In genomic region chr1:194942912-194943311, GRCm38 (mm10) we compare ENCODE assay signal across 26 mouse cellular contexts. TPM values are rescaled to one million over a fixed set of nuclear protein-coding genes. Genes with fewer than 3 reads are reported as not detected.
DNase-seq lines count a peak whose midpoint lies in the region; ATAC-seq and TF ChIP-seq lines count a peak whose summit lies in the region.
"Had no signal": no experiment of that assay in that cellular context is flagged by ENCODE, and none has a peak within 500 bp of the region (broad histone marks: within the 10 kb centered on the region; RNA-seq: fewer than 3 reads in every experiment).

No protein-coding gene starts in this region.

- no peak for TF ChIP-seq POLR2A in heart, adult 2 months (IDR thresholded peaks at IDR 0.05; ENCODE audit: insufficient read depth, low read depth, low read length)

- no peaks in the 10 kb centered on the region for H3K79me2 ChIP-seq in heart, adult 2 months (replicated peaks; ENCODE audit: control insufficient read depth, insufficient read depth, low read length)

- peaks cover 45% of the 10 kb centered on the region for H3K36me3 ChIP-seq in heart, adult 2 months (ENCODE audit: control insufficient read depth, insufficient read depth, low read length)
- H3K36me3 ChIP-seq in heart, postnatal 0 days (replicated peaks; ENCODE audit: control insufficient read depth, insufficient read depth, low read length): no peaks in the 10 kb centered on the region; the same call in 1 of the 2 replicates
- no peaks in the 10 kb centered on the region for H3K36me3 ChIP-seq in lung, embryonic 14.5 days (ENCODE audit: insufficient read depth)
- H3K36me3 ChIP-seq: embryonic facial prominence, embryonic 13.5 days; forebrain, embryonic 10.5 days; forebrain, embryonic 15.5 days; heart, embryonic 10.5 days; hindbrain, embryonic 10.5 days; limb, embryonic 10.5 days; limb, embryonic 15.5 days; midbrain, embryonic 15.5 days; neural tube, embryonic 15.5 days had no signal

- no peak for TF ChIP-seq CTCF in heart, adult 2 months (IDR thresholded peaks at IDR 0.05)
- TF ChIP-seq CTCF in heart, postnatal 0 days (IDR thresholded peaks at IDR 0.05; ENCODE audit: low read depth): no peak
- TF ChIP-seq CTCF in lung, embryonic 14.5 days (IDR thresholded peaks at IDR 0.05; ENCODE audit: low read depth): no peak

- peaks cover 15% of the 10 kb centered on the region for H3K4me1 ChIP-seq in heart, adult 2 months (ENCODE audit: control insufficient read depth, insufficient read depth, low read length)
- H3K4me1 ChIP-seq in heart, postnatal 0 days (ENCODE audit: control insufficient read depth, insufficient read depth): no peaks in the 10 kb centered on the region
- no peaks in the 10 kb centered on the region for H3K4me1 ChIP-seq in lung, embryonic 14.5 days (ENCODE audit: insufficient read depth)
- peaks cover 16% of the 10 kb centered on the region; the same call in 1 of the 2 replicates for H3K4me1 ChIP-seq in brown adipose tissue, adult 24 weeks (ENCODE audit: control insufficient read depth, insufficient read depth, insufficient read length, low read length)

- no peaks in the 10 kb centered on the region for H3K9me3 ChIP-seq in heart, postnatal 0 days (replicated peaks; ENCODE audit: control insufficient read depth, low read length)
- no peaks in the 10 kb centered on the region for H3K9me3 ChIP-seq in lung, embryonic 14.5 days (ENCODE audit: low read depth, low read length)
- H3K9me3 ChIP-seq: embryonic facial prominence, embryonic 13.5 days; forebrain, embryonic 10.5 days; forebrain, embryonic 15.5 days; heart, embryonic 10.5 days; hindbrain, embryonic 10.5 days; limb, embryonic 10.5 days; limb, embryonic 15.5 days; midbrain, embryonic 15.5 days; neural tube, embryonic 15.5 days had no signal

- peak overlapping the region; percentile 58 for H3K4me2 ChIP-seq in heart, postnatal 0 days (ENCODE audit: low read depth, low read length)
- H3K4me2 ChIP-seq in lung, embryonic 14.5 days: peak overlapping the region; percentile 81
- H3K4me2 ChIP-seq: embryonic facial prominence, embryonic 13.5 days; forebrain, embryonic 15.5 days; limb, embryonic 15.5 days; midbrain, embryonic 15.5 days; neural tube, embryonic 15.5 days had no signal

- no peak overlapping the region; the same call in 1 of the 2 replicates for H3K4me3 ChIP-seq in heart, adult 2 months
- 0 out of 2 replicates have a peak overlapping the region, but pooled peaks have one; percentile 8 for H3K4me3 ChIP-seq in heart, postnatal 0 days (ENCODE audit: low read depth, low read length)
- no peak overlapping the region for H3K4me3 ChIP-seq in lung, embryonic 14.5 days (ENCODE audit: low read depth, low read length)
- H3K4me3 ChIP-seq in brown adipose tissue, adult 24 weeks (ENCODE audit: insufficient read depth, low read depth, low read length): no peak overlapping the region
- H3K4me3 ChIP-seq: embryonic facial prominence, embryonic 13.5 days; forebrain, embryonic 10.5 days; forebrain, embryonic 15.5 days; heart, embryonic 10.5 days; hindbrain, embryonic 10.5 days; layer of hippocampus, adult 2 months; limb, embryonic 10.5 days; limb, embryonic 15.5 days; midbrain, embryonic 15.5 days; neural tube, embryonic 15.5 days had no signal

- H3K27ac ChIP-seq in heart, adult 2 months: peak overlapping the region; percentile 94
- H3K27ac ChIP-seq in heart, postnatal 0 days (ENCODE audit: low read depth): 0 out of 2 replicates have a peak overlapping the region, but pooled peaks have one; percentile 77
- no peak overlapping the region for H3K27ac ChIP-seq in lung, embryonic 14.5 days (ENCODE audit: low read depth)
- peak overlapping the region; percentile 60 for H3K27ac ChIP-seq in brown adipose tissue, adult 24 weeks (replicated peaks; ENCODE audit: low read depth, low read length)
- H3K27ac ChIP-seq: embryonic facial prominence, embryonic 13.5 days; forebrain, embryonic 10.5 days; forebrain, embryonic 15.5 days; hindbrain, embryonic 10.5 days; layer of hippocampus, adult 2 months; limb, embryonic 10.5 days; limb, embryonic 15.5 days; liver, embryonic 14.5 days; midbrain, embryonic 15.5 days; neural tube, embryonic 15.5 days had no signal

- intact Hi-C loops in heart, adult 2 months (cut with DNase I): no loop called here
- intact Hi-C loops in heart, postnatal 36 days (cut with DNase I): no loop called here

- H3K27me3 ChIP-seq in heart, adult 2 months (ENCODE audit: control insufficient read depth, insufficient read depth, low read length): 0 out of 2 replicates have a peak, but pooled peaks cover 1% of the 10 kb centered on the region
- H3K27me3 ChIP-seq in heart, postnatal 0 days (ENCODE audit: control insufficient read depth, insufficient read depth, low read length): peaks cover 5% of the 10 kb centered on the region; the same call in 1 of the 2 replicates
- H3K27me3 ChIP-seq in lung, embryonic 14.5 days (ENCODE audit: insufficient read depth, low read length): no peaks in the 10 kb centered on the region

- no peak overlapping the region for H3K9ac ChIP-seq in heart, adult 2 months (ENCODE audit: low read depth, low read length)
- H3K9ac ChIP-seq in heart, postnatal 0 days (replicated peaks; ENCODE audit: low read depth, low read length): no peak overlapping the region
- no peak overlapping the region for H3K9ac ChIP-seq in lung, embryonic 14.5 days
- H3K9ac ChIP-seq: embryonic facial prominence, embryonic 13.5 days; forebrain, embryonic 15.5 days; limb, embryonic 15.5 days; liver, embryonic 14.5 days; midbrain, embryonic 15.5 days; neural tube, embryonic 15.5 days had no signal

- TF ChIP-seq EP300 in heart, adult 2 months (IDR thresholded peaks at IDR 0.05; ENCODE audit: insufficient read depth, low read depth, low read length): no peak
- TF ChIP-seq EP300 in heart, postnatal 0 days (IDR thresholded peaks at IDR 0.05; ENCODE audit: low read depth): no peak

- DNase-seq in heart, adult 2 months: no peak
- DNase-seq in heart, adult 11 months: no peak
- DNase-seq in heart, postnatal 0 days (ENCODE audit: low spot score): no peak
- no peak for DNase-seq in heart, postnatal 36 days
- no peak for DNase-seq in lung, embryonic 14.5 days
- DNase-seq in lung, postnatal 25 days (ENCODE audit: low spot score): no peak
- DNase-seq: adrenal gland, postnatal 25 days; cerebellum, adult 18-20 months; cerebellum, postnatal 10 days; lung, adult 2 months; retina, postnatal 1 day; right cerebral cortex, postnatal 14 days; thymus, postnatal 4 days had no signal

- no peak for ATAC-seq in heart, postnatal 0 days (ENCODE audit: insufficient read depth, low read depth)
- no peak for ATAC-seq in lung, embryonic 14.5 days (ENCODE audit: insufficient read depth)
- ATAC-seq: forebrain, embryonic 15.5 days; hindbrain, embryonic 16.5 days; midbrain, embryonic 15.5 days had no signal

RNA-seq across cellular contexts. Expression of gene Cd34, which starts 4.3 kb away (rescaled TPM):
- 10 to 100 TPM; 73.6 to 92.6 TPM for total RNA-seq in heart, adult 2 months (2021)
- polyA plus RNA-seq in heart, adult 2 months (2012; rRNA removed): 86.5 and 172 TPM in 2 replicates
- total RNA-seq in heart, postnatal 0 days (2014; rRNA removed; ENCODE audit: low replicate concordance): 173 and 187 TPM in 2 replicates
- 116 and 128 TPM in 2 replicates for polyA plus RNA-seq in heart, postnatal 0 days (2015; fragmentation: Nextera tagmentation; extraction: Ambion mirVana)
- total RNA-seq in heart, postnatal 36 days (2021): 100 to 1,000 TPM; 102 to 112 TPM
- 164 and 165 TPM in 2 replicates for polyA plus RNA-seq in lung, embryonic 14.5 days (2014; fragmentation: Nextera tagmentation; extraction: Ambion mirVana)
- polyA plus RNA-seq in brown adipose tissue, adult 24 weeks (2012; ENCODE audit: insufficient read depth, insufficient read length, missing spikeins): 28.4 and 46.9 TPM in 2 replicates
